Mouse (Mus musculus) forebrain, embryonic 14.5 days (tissue): ENCODE data around the gene Zfp526. TPM values are rescaled to one million over a fixed set of nuclear protein-coding genes. Genes with fewer than 3 reads are reported as not detected.

Experiments
- ATAC-seq: fragments of 200-750 bp; cut with Nextera tagmentation; 2 replicates; pipeline ENCODE4 v1.8.0; 2017; ENCODE audit warnings: mild to moderate bottlenecking, moderate library complexity
- DNase-seq: peaks from one replicate; pipeline ENCODE4 v3.0.0-alpha.2; 2015; ENCODE audit warnings: low spot score
- H3K27ac ChIP-seq: fragments of 300-500 bp; sonication (generic); 2 replicates; pipeline ENCODE4 v1.5.1; 2014; ENCODE audit warnings: low read depth, mild to moderate bottlenecking, control low read depth, low read length, moderate library complexity
- H3K27me3 ChIP-seq: fragments of 300-500 bp; sonication (generic); replicated peaks from 2 replicates; pipeline ENCODE4 v1.6.1; 2014; ENCODE audit warnings: low read length, control low read depth, mixed read lengths; ENCODE audit not compliant: control insufficient read depth, insufficient read depth
- H3K36me3 ChIP-seq: fragments of 300-500 bp; sonication (generic); 2 replicates; pipeline ENCODE4 v1.6.1; 2014; ENCODE audit warnings: low read length, control low read depth; ENCODE audit not compliant: control insufficient read depth, insufficient read depth
- H3K4me1 ChIP-seq: fragments of 300-500 bp; sonication (generic); 2 replicates; pipeline ENCODE4 v1.6.1; 2014; ENCODE audit warnings: antibody characterized with exemption, low read length, control low read depth; ENCODE audit not compliant: control insufficient read depth, insufficient read depth
- H3K4me2 ChIP-seq: fragments of 300-500 bp; sonication (generic); 2 replicates; pipeline ENCODE4 v1.6.1; 2014; ENCODE audit warnings: mild to moderate bottlenecking, control low read depth, low read length
- H3K4me3 ChIP-seq: fragments of 300-500 bp; sonication (generic); 2 replicates; pipeline ENCODE4 v1.5.1; 2014; ENCODE audit warnings: low read depth, low read length, control low read depth
- H3K9ac ChIP-seq: fragments of 300-500 bp; sonication (generic); 2 replicates; pipeline ENCODE4 v1.6.1; 2014; ENCODE audit warnings: mild to moderate bottlenecking, low read length, control low read depth, moderate library complexity
- H3K9me3 ChIP-seq: fragments of 300-500 bp; sonication (generic); replicated peaks from 2 replicates; pipeline ENCODE4 v1.6.1; 2016; ENCODE audit warnings: low read length, control low read depth, mixed read lengths; ENCODE audit not compliant: control insufficient read depth
- WGBS: fragments of 180-500 bp; shearing (Covaris S2); extraction: QIAGEN DNeasy Blood & Tissue Kit; methylation state at CpG from one replicate; pipeline ENCODE4 v1.1.7; 2014; 5-methylcytosine and 5-hydroxymethylcytosine counted together
- polyA plus RNA-seq: library from polyadenylated mRNA; unstranded; fragments of >200 nt; fragmentation: Nextera tagmentation; extraction: Ambion mirVana; gene quantifications from 2 replicates; pipeline ENCODE4 v1.2.1, GENCODE M21; 2014

Zfp526 gene
- polyA plus RNA-seq, 1 experiment from 2014 or later = 2.3 TPM

GRCm38 (mm10) chr7:25181814-25182213 is 39.4 kb upstream of the Zfp526 start:
- Histone ChIP-seq H3K36me3 (no peaks in the 10 kb centered on the region), H3K4me3 (peak overlapping the region; percentile 22), H3K4me2 (peak overlapping the region; percentile 47), H3K9ac (peak overlapping the region; percentile 38), H3K27ac (no peak overlapping the region), H3K27me3 (peaks cover 29% of the 10 kb centered on the region), H3K9me3 (no peaks in the 10 kb centered on the region), H3K4me1 (peaks cover 11% of the 10 kb centered on the region; the same call in 1 of the 2 replicates)
- 4% methylated on average over 21 of the region's 21 CpGs for WGBS
- ATAC-seq (no peak), DNase-seq (peak; percentile 37)

- no peaks in the 10 kb centered on the region for H3K36me3 ChIP-seq
- H3K4me2 ChIP-seq = no peak overlapping the region
- WGBS = 87% methylated on average over 6 of the region's 6 CpGs
- H3K27me3 ChIP-seq = peaks cover 29% of the 10 kb centered on the region
- no peak overlapping the region for H3K27ac ChIP-seq
- ATAC-seq (no peak), DNase-seq (no peak)
- no peak overlapping the region for H3K4me3 ChIP-seq
- H3K4me1 ChIP-seq = 0 out of 2 replicates have a peak, but pooled peaks cover 2% of the 10 kb centered on the region
- H3K9me3 ChIP-seq = no peaks in the 10 kb centered on the region
- no peak overlapping the region for H3K9ac ChIP-seq
Observed at GRCm38 (mm10) chr7:25184091-25184490, 37.1 kb upstream of the Zfp526 start.

- 31% methylated on average over 21 of the region's 21 CpGs for WGBS
- Histone ChIP-seq H3K4me3 (no peak overlapping the region), H3K9ac (no peak overlapping the region), H3K4me1 (no peaks in the 10 kb centered on the region), H3K36me3 (no peaks in the 10 kb centered on the region), H3K27me3 (peaks cover 8% of the 10 kb centered on the region), H3K4me2 (no peak overlapping the region), H3K27ac (no peak overlapping the region), H3K9me3 (no peaks in the 10 kb centered on the region)
- ATAC-seq (peak; percentile 86), DNase-seq (peak; percentile 92)
Observed at GRCm38 (mm10) chr7:25187662-25188650, 33.3 kb upstream of the Zfp526 start.

GRCm38 (mm10) chr7:25190806-25191205 is 30.4 kb upstream of the Zfp526 start:
- no peaks in the 10 kb centered on the region for H3K9me3 ChIP-seq
- ATAC-seq (no peak), DNase-seq (no peak)
- H3K9ac ChIP-seq = no peak overlapping the region
- H3K4me1 ChIP-seq = no peaks in the 10 kb centered on the region
- no peak overlapping the region for H3K4me2 ChIP-seq
- WGBS = 92% methylated on average over 11 of the region's 11 CpGs
- H3K27me3 ChIP-seq = no peaks in the 10 kb centered on the region
- H3K36me3 ChIP-seq = no peaks in the 10 kb centered on the region
- no peak overlapping the region for H3K4me3 ChIP-seq
- no peak overlapping the region for H3K27ac ChIP-seq

- H3K4me1 ChIP-seq = no peaks in the 10 kb centered on the region
- H3K9me3 ChIP-seq = no peaks in the 10 kb centered on the region
- DNase-seq (peak; percentile 22), ATAC-seq (no peak)
- H3K27ac ChIP-seq = no peak overlapping the region
- no peaks in the 10 kb centered on the region for H3K36me3 ChIP-seq
- 83% methylated on average over 8 of the region's 8 CpGs for WGBS
- H3K4me3 ChIP-seq = no peak overlapping the region
- no peak overlapping the region for H3K4me2 ChIP-seq
- no peaks in the 10 kb centered on the region for H3K27me3 ChIP-seq
- H3K9ac ChIP-seq = no peak overlapping the region
Observed at GRCm38 (mm10) chr7:25192110-25192509, 29.1 kb upstream of the Zfp526 start.

GRCm38 (mm10) chr7:25195148-25195547 is 26.1 kb upstream of the Zfp526 start:
- H3K9me3 ChIP-seq = no peaks in the 10 kb centered on the region
- WGBS = 76% methylated on average over 3 of the region's 3 CpGs

GRCm38 (mm10) chr7:25196107-25196506 is 25.1 kb upstream of the Zfp526 start:
- Histone ChIP-seq H3K36me3 (no peaks in the 10 kb centered on the region), H3K4me1 (no peaks in the 10 kb centered on the region), H3K27me3 (no peaks in the 10 kb centered on the region), H3K27ac (no peak overlapping the region), H3K9ac (no peak overlapping the region), H3K9me3 (no peaks in the 10 kb centered on the region), H3K4me2 (no peak overlapping the region), H3K4me3 (no peak overlapping the region)
- no peak for ATAC-seq
- no peak for DNase-seq
- WGBS = 89% methylated on average over 9 of the region's 9 CpGs

More at GRCm38 (mm10) chr7:25195148-25195547, 26.1 kb upstream of the Zfp526 start:
- no peak overlapping the region for H3K27ac ChIP-seq
- no peak overlapping the region for H3K4me3 ChIP-seq
- no peaks in the 10 kb centered on the region for H3K36me3 ChIP-seq
- H3K9ac ChIP-seq = no peak overlapping the region
- no peak for DNase-seq
- H3K27me3 ChIP-seq = no peaks in the 10 kb centered on the region
- ATAC-seq = no peak
- H3K4me2 ChIP-seq = no peak overlapping the region
- no peaks in the 10 kb centered on the region for H3K4me1 ChIP-seq

GRCm38 (mm10) chr7:25197384-25198018 is 23.7 kb upstream of the Zfp526 start:
- no peaks in the 10 kb centered on the region for H3K27me3 ChIP-seq
- H3K36me3 ChIP-seq = peaks cover 7% of the 10 kb centered on the region
- ATAC-seq (no peak), DNase-seq (peak; percentile 20)
- no peak overlapping the region for H3K27ac ChIP-seq
- no peak overlapping the region for H3K9ac ChIP-seq
- WGBS = 61% methylated on average over 10 of the region's 10 CpGs
- H3K4me3 ChIP-seq = no peak overlapping the region
- H3K4me1 ChIP-seq = no peaks in the 10 kb centered on the region
- H3K4me2 ChIP-seq = no peak overlapping the region
- H3K9me3 ChIP-seq = no peaks in the 10 kb centered on the region

- 93% methylated on average over 20 of the region's 20 CpGs for WGBS
- no peak overlapping the region for H3K4me2 ChIP-seq
- no peaks in the 10 kb centered on the region for H3K4me1 ChIP-seq
- no peak overlapping the region for H3K9ac ChIP-seq
- H3K27ac ChIP-seq = no peak overlapping the region
- no peak overlapping the region for H3K4me3 ChIP-seq
- ATAC-seq (no peak), DNase-seq (no peak)
- H3K9me3 ChIP-seq = no peaks in the 10 kb centered on the region
- no peaks in the 10 kb centered on the region for H3K27me3 ChIP-seq
- H3K36me3 ChIP-seq = peaks cover 32% of the 10 kb centered on the region
Observed at GRCm38 (mm10) chr7:25203624-25204023, 17.6 kb upstream of the Zfp526 start.
